Mouse (Mus musculus) c-Kit-positive CD71-negative TER-119-negative erythroid progenitor cells, embryonic 14.5 days (primary cell): ENCODE data around the gene Adcy1.

Experiments used
- DNase-seq: peaks from one replicate; pipeline ENCODE4 v3.0.0-alpha.2; 2013; ENCODE audit warnings: low read depth

Gene Adcy1

DNA sequence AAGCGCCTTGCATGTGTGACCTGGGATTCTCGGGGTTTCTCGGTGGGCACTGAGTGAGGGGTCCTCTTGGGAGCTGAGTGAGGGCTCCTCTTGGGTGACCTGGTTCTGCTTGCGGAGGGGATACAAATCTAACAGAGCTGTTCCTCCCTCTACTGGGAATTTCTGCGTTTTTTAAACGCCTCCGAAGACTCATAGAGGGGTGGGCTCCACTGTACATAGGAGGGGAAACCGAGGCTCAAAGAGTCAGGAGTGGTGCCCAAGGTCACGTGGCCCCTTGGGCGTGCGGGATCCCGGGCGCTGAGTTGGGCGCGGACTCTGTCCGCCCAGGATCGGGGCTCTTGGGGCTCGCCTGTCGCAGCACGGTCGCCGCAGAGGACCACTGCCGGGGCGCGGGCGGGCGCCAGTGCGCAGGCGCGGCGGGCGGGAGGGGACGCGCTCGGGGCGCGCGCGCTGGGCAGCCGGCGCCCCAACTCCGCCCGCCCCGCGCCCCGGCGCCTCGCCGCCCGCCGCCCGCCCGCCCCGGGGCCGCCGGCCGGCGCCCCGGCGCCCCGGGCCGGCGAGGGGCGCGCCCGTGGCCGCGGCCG is at the start of gene Adcy1:
Gene Adcy1, plus strand, starts transcription at position 489 of the 584 bp plus-strand sequence.
- no peak for DNase-seq

GRCm38 (mm10) chr11:7016907-7017306 is 46.4 kb upstream of the Adcy1 start:
- DNase-seq = no peak

DNA sequence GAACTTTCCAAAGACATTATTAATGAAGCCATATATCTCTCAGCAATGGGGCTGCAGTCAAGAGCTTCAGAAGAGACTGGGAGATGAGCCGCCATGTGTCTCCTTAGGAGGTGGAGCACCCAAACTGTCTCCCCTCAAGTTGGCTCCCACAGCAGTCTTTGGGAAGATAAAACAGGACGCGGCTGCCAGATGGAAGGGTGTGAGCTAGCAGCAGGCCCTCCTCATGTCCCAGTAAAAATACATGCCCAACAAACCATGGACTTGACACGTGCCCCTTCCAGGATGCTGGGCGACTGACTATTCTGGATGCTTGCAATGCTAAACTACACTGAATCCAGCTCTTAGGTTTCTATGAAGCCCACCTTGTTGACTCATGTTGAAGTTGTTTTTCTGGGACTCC is 45.2 kb upstream of the Adcy1 start:
- DNase-seq = no peak

- DNase-seq = no peak
These were observed 44.2 kb upstream of the Adcy1 start for GRCm38 (mm10) chr11:7019006-7019525.

DNA sequence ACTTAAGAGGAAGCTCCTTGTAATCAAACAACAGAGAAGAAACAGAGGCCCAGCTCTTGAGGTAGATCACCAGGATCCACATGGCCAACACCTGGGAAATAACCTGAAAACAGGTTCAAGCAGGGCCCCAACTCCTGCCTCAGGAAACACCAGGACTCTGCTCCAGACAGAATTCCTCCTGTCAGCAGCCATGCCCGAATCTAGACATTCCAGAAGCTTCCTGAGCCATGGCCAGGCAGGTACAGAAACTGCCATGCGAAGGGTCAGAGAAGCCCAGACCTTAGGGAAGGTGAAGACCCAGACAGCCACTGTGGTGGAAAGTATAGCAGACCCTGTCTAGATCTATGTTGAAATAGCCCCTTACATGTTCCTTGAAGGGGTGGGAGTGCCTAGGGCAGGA is 30.2 kb upstream of the Adcy1 start:
- no peak for DNase-seq

DNA sequence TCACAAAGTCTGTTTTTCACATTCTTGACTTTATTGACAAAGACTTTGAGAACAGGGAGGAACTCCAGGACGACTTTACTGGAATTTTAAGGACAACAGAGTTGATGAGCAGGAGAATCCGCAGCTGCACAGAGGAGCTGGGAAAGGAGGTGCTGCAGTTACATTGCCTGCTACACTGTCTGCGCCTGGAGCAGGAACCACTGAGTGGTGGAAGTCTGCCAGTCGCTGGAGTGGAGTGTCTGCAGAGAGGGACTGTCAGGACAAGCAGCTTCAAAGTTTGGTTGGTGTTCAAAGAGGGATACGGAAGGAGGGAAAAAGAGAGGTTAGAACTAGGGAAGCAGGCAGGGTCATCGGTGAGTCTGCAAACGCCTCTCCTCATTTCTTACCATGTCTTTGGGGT is 23.6 kb upstream of the Adcy1 start:
- no peak for DNase-seq

DNA sequence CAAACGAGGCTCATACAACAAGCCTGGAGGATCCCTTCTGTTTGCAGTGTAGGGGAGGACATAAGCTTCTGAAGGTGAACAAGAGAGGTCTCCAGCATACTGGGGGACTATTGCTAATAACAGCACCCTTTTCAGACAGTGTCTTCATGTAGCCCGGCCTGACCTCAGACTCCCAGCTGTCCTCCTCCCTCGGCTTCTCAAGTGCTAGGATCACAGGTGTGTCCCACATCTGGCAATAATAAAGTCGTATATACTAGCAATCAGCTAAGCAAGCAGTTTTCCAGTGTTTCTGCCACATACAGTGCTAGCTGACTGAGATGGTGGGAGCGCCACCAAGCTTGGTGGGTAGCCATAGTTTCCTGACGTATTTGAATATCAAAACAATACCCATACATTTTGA is 22.5 kb upstream of the Adcy1 start:
- no peak for DNase-seq

GRCm38 (mm10) chr11:7047176-7047575 is 16.1 kb upstream of the Adcy1 start:
- DNase-seq = no peak

GRCm38 (mm10) chr11:7047584-7047983 is 15.7 kb upstream of the Adcy1 start:
- DNase-seq = no peak

GRCm38 (mm10) chr11:7053710-7054109 is 9.6 kb upstream of the Adcy1 start:
- no peak for DNase-seq

DNA sequence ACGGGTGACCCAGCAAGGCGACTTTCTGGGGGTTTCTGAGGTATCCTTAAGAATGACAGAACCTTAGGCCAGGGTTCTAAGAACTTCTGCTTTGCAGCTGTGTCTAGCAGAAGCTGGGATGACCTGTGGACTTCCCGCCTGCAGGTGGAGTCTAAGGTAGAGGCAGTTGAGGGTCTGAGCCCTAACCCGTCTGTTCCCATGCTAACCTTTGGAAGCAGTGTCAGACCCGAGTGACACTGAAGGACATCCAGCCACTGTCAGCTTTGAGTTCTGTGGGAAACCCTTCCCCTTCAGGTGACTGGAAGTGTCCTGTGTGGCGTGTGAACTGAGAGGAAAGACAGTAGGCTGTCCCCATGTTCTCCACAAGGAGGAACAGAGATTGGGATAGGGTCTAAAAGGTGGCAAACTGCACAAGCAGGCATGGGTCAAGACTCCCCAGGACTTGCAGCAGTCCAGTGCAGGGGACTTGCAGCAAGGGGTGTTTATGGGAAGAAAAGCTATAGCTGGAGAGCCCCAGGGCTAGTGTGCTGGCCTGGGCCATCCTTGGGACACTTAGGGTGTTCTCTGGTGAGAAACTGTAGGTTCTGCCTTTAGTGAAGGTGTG is 8.5 kb upstream of the Adcy1 start:
- DNase-seq = no peak

DNA sequence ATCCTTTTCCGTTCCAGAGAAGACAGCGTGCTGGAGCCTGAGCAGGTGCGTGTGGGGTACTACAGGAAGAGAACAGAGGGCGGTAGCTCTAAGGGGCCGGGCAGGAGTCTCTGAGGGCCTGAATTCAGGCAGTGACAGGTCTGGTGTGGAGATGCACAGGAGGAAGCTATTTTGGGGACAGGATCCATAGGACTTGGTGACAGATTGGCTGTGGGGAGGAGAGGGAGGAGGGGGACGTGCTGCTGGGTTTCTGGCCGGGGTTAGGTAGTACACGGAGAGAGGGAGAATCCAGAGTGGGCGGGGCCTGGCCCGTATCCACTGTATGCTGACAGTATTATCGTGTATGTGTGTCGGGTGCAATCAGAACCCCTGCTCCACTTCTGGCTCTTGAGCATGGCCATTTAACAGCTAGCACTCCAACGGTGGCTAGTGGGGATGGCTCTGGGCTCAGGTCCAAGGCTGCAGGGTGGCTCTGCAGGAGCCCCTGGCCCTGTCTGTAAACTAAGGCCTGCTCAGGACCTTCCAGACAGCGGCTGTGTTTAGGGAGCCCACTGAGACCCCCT is 7.8 kb upstream of the Adcy1 start:
- DNase-seq = no peak

DNA sequence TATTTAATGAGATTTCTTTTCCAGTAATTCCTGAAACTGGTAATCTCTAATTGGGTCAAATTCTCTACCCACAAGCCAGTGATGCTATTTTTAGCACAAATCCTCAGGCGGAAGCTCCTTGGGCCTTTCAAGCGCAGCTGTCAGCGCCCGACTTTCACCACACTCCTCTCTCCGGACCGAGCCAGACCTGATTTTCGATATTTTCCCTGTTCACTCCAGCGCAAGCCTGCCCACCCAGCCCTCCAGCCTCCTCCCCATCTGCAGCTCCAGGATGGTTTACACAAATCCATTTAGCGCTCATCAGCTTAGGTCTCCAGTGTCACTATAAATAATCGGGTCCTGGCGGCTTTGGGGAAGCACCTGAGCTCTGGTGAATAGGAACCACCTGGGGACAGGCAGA is 7.2 kb upstream of the Adcy1 start:
- no peak for DNase-seq

DNA sequence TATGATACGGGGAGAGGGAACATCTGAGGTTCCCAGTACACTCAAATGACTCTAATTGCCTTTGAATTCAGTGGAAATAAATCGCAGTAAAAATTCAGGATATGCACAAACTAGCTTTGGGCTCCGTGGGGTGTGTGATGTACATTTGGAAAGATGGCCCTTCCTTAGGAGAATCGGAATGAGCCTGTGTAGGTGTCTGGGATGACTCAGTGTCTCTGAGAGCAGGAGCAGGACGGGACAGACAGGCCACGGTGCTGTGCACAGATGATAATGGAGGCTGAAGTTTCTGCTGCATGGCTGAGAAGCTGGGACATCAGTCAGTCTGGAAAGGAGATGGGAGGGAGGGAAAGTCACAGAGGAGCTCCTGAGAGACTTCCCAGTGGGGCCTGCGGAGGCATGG is 5.5 kb upstream of the Adcy1 start:
- DNase-seq = no peak

DNA sequence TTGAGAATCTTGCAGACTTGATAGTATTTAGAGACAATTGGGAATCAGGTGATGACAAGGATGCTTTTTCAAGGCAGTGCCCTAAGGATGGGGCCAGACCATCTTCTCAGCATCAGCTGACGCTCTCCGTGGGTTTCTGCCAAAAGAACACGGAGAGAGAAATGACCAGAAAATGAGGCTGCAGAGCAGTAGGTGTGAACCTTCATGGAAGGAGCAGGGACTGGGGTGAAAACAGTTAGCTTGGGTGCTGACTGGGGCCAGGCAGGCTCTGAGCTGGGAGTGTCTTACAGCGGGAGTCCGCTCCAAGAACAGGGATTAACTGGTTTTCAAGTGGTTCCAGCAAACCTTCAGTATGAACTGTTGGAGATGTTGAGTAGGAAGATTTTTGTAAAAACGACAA is 1.3 kb upstream of the Adcy1 start:
- no peak for DNase-seq

DNA sequence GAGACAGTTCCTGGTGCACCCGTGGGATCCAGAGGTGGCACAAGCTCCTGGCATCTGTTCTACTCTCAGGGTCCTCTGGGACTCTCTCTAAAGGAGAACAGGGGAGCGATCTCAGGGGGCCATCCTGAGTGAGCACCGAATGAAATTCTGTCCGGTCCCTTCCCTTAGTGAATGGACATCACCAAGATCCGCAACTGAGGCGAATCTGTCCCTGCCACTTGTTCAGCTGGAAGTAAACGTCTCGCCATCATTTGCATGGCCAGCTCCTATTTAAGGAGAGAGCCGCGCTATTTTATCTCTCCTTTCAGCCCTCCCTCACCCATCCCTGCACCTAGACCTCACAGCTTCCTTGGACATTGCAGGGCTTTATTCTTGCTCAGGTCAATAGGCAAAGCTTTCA is 723 bp upstream of the Adcy1 start:
- no peak for DNase-seq

DNA sequence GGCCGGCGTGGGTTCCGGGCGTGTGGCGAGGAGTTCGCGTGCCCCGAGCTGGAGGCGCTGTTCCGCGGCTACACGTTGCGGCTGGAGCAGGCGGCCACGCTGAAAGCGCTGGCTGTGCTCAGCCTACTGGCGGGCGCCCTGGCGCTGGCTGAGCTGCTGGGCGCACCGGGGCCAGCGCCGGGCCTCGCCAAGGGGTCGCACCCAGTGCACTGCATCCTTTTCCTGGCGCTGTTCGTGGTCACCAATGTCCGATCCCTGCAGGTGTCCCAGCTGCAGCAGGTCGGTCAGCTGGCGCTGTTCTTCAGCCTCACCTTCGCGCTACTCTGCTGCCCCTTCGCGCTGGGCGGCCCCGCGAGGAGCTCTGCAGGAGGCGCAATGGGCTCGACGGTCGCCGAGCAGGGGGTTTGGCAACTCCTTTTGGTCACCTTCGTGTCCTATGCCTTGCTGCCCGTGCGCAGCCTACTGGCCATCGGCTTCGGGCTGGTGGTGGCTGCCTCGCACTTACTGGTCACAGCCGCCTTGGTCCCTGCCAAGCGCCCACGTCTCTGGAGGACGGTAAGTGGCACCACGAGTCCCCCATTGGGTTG is 485 bp downstream of the Adcy1 start:
- no peak for DNase-seq

GRCm38 (mm10) chr11:7064484-7065185 is 1.3 kb downstream of the Adcy1 start:
- no peak for DNase-seq

GRCm38 (mm10) chr11:7065388-7065787 is 2.1 kb downstream of the Adcy1 start:
- DNase-seq = no peak

DNA sequence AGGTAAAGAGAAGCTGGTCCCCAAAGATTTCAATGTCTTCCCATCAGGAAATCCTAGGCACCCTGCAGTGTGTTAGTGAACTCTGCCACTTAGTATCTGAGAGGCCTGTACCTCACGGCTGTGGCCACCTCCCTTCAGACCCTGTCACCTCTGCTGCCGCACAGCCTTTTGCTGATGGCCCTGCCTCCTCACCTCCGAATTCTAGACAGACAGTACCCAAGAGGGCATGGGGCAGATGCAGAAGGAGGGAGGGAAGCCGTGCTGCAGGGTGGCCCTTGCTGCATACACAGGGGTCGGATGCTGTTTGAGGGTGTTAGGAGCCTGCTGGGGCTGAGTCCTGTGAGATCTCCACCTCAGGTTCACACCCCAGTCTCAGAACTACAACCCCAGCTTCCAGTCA is 2.6 kb downstream of the Adcy1 start:
- no peak for DNase-seq

GRCm38 (mm10) chr11:7067263-7067662 is 4.0 kb downstream of the Adcy1 start:
- no peak for DNase-seq

GRCm38 (mm10) chr11:7068479-7069235 is 5.4 kb downstream of the Adcy1 start:
- no peak for DNase-seq
